Mouse (Mus musculus) pancreas, adult 10 weeks (tissue): ENCODE measurements around the gene Zfp341. TPM values are rescaled to one million over a fixed set of nuclear protein-coding genes. Genes with fewer than 3 reads are reported as not detected.

Source experiments
- polyA plus RNA-seq: library from polyadenylated mRNA; stranded (reverse); fragments of 350-450 nt; fragmentation: Illumina TruSeq; extraction: RNeasy Lipid Tissue Mini Kit (QIAGEN cat#74804); gene quantifications from one replicate; pipeline ENCODE4 v1.2.3, GENCODE M21; 2015; ENCODE audit warnings: low read depth, low replicate concordance; ENCODE audit not compliant: insufficient read depth

The Zfp341 gene
- polyA plus RNA-seq = 1.0 TPM

DNA sequence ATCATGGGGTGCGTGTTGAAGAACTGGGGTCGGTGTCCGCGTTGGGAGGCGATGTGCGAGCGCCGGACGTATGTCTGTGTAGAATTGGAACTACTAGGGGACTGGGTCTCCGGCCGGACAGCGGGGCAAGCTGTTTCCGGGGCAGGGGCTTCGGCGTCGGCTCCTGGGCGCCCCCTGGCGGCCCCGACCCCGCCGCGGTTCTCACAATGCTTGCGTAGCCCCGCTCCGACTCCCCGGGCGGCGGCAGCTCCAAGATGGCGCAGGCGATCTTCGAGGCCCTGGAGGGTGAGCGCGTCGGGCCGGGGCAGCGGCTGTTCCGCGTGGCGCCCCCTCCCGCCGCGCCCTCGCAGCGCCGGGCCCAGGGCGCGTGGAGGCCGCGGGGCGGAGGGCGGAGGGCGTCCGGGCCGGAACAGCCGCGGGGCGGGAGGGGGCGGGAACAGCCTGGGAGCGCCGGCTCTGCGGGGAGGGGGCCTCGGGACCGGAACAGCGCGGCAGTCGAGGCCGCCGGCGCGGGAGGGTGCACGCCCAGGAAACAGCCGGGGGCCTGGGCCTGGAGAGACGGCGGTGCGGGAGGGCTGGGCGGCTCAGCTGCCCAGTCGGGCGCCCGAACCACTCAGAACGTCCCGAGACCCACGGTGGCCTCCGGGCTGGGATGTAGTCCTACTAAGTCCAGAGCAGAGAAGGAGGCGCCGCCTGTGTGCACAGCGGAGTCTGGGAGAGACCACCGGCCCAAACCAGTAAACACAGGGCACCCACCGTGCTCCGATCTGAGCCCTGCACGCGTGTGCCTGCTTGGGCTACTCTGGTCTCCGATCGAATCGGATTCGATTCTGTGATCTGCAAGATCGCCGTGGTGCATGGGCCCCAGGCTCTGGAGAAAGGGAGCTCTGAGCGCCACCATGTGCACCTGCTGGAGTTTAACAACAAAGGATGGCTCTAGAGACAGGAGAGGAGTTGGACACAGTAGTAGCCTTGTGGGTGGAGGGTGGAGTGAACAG, at the start of gene Zfp341, which contains the start of gene 4930519P11Rik:
Zfp341 (plus strand) TSS at position 180 of the 998 bp plus-strand sequence.
4930519P11Rik (minus strand) TSS at position 320 of the 998 bp plus-strand sequence.

GRCm38 (mm10) chr2:154569836-154570286, 43.2 kb upstream of the Zfp341 start, which contains the start of gene E2f1:
E2f1 (minus strand) TSS chr2:154569892.

DNA sequence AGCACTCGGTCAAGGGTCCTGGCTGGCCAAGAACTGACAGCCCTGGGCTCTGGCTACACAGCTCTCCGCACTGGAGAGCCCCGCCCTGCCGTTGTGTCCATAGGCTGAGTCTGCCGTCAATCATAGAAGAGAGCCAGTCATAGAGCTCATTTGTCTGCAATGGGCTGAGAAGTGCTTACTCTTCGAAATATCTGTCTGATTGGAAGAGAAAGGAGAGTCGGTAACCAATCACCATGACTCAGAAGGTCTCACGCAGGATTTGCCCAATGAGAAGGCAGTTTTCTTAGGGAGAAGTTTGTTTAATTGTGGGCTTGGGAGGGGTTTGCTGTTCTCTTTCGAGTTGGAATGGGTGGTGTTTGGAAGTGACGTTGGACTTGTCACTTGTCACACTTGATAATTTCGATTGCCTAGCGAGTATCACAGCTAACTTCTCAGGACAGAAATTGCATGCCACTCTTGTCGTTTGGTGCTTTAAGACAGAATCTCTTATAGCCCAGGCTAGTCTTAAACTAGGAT, 9.4 kb upstream of the Zfp341 start, which contains the start of gene Pxmp4:
Pxmp4 (minus strand) TSS at position 71 of the 516 bp plus-strand sequence.

DNA sequence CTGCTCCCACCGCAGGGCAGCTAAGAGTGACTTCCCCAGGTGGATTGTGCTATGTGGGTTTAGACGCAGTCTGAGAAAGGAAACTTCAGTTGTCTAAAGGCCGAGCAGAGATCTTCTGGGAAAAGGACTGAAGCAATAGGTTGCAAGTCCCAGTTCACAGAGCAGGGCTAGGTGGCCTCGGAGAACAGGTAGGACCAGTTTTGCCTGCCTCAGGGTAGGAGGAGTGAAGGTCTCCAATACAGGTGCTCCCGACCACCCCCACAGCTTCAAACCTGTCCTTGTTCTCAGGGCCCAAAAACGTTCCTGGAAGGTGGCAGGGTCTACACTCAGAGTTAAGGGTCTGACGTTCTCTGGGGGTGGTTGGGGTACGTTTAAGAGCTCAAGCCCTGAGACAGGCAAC, 38.3 kb downstream of the Zfp341 start, which contains the start of gene Chmp4b:
Chmp4b (plus strand) TSS at position 343 of the 400 bp plus-strand sequence.

Other genes with a start within 250 kb of the Zfp341 start
- 3.8 TPM for gene Cdk5rap1, start 240.3 kb upstream of the Zfp341 start, polyA plus RNA-seq
- gene Snta1, start 205.2 kb upstream of the Zfp341 start, polyA plus RNA-seq = 4.6 TPM
- 2.5 TPM for gene Cbfa2t2, start 176.8 kb upstream of the Zfp341 start, polyA plus RNA-seq
- gene 1700003F12Rik, start 66.2 kb upstream of the Zfp341 start, polyA plus RNA-seq = not detected
- gene Actl10, start 61.5 kb upstream of the Zfp341 start, polyA plus RNA-seq = not detected
- not detected for gene Necab3, start 54.4 kb upstream of the Zfp341 start, polyA plus RNA-seq
- gene E2f1, start 43.4 kb upstream of the Zfp341 start, polyA plus RNA-seq = 1.2 TPM
- gene Pxmp4, start 9.6 kb upstream of the Zfp341 start, polyA plus RNA-seq = 4.9 TPM
- gene 4930519P11Rik, start 140 bp downstream of the Zfp341 start, polyA plus RNA-seq = not detected
- gene Chmp4b, start 38.4 kb downstream of the Zfp341 start, polyA plus RNA-seq = 35.4 TPM
- not detected for gene Gm14214, start 156.7 kb downstream of the Zfp341 start, polyA plus RNA-seq
- 22.9 TPM for gene Raly, start 177.8 kb downstream of the Zfp341 start, polyA plus RNA-seq
- not detected for gene a, start 178.1 kb downstream of the Zfp341 start, polyA plus RNA-seq